Mouse (Mus musculus) cerebellum, postnatal 10 days (tissue): ENCODE measurements around the gene Os9.
A peak's percentile ranks its signal among the peaks of the same experiment; 100 is the strongest.
"Not testable (repeated sequence)": the region's sequence is repeated elsewhere in the genome, so short reads cannot be mapped to it uniquely, and the experiment has no call there.

ENCODE experiments used
- DNase-seq, 2 experiments: peaks; one replicate each; pipeline ENCODE4 v3.0.0; 2021; ENCODE audit warnings: mixed read lengths in 2 of 2

Os9 gene

DNA sequence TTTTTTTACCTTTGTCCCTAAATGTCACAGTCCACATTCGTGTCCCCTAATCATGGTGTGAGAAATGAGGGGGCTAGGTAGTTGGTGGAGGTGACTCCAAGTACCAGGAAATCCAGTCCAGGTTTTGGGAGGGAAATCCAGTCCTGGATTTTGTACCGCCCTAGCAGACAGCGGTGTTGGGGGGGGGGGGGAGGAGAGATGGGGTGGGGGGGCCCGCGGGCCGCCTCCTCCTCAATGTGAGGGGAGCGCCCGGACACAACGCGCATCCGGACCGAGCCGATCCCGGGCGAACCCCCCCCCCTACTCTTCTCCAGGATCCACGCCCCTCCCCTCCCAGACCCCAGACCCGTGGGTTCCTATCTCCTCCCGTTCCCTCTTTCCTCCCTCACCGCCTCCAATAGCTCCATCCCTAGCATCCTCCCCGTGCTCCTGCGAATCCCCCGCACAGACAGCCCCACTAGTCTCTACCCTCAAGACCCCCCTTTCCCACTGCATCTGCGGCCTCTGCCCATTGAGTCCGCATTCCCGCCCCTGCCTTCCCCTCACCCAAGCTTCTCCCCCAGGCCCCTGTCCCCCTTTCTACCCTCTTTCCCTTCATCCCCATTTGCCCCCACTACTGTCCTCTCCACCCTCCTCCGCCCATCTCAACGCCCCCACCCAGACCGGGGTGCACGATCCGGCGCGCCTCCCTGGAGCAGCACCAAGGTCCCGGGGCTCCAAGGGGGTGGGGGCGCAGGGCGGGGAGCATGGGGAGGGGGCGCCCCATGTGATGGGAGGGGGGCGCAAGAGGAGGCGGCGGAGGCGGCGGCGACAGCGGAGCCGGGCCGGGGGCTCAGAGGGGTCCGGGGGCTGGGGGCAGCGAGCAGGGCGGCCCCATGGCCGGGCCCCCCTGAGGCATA is 42.0 kb downstream of the Os9 start:
- peak; percentile 83 to 87 for DNase-seq

GRCm38 (mm10) chr10:127078001-127078676 is 42.8 kb downstream of the Os9 start:
- peak in 1 of 2 experiments; percentile 49 for DNase-seq

DNA sequence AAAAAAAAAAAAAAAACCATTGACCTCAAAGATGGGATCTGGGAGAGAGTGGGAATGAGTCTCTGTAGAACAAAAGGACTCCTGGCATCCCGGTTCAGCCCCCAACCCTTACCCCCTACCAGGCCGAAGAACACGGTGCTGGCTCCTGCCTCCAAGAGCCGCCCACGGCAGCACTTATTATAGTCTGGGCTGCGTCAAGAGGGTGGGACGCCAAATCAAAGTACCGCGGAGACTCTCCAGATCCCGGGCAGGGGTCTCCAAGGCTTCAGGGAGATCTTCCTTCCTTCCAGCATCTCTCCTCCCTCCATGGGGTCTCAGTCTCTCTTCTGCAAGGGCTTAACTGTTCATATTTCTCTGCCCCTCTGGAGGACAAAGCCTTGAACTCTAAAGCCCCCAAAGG is 43.4 kb downstream of the Os9 start:
- no peak for DNase-seq

GRCm38 (mm10) chr10:127076082-127076481 is 44.8 kb downstream of the Os9 start:
- DNase-seq: no peak

DNA sequence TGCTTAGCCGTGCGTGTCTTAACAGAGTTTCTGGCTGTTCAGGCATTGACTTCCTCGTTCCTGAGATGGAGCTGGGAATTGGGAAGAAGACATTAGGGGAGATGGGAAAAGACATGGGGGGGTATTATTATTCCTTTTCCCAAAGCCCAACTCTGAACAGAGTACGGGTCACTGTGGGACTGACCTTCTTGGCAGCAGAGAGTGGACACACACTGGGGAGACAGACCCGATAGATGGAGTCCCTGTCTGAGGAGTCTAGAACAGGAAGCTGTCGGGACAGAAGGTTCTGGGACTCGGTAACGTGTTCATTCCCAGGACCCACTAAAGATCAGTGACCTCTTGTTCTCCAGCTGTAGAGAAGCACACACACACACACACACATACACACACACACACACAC is 45.3 kb downstream of the Os9 start:
- no peak for DNase-seq

DNA sequence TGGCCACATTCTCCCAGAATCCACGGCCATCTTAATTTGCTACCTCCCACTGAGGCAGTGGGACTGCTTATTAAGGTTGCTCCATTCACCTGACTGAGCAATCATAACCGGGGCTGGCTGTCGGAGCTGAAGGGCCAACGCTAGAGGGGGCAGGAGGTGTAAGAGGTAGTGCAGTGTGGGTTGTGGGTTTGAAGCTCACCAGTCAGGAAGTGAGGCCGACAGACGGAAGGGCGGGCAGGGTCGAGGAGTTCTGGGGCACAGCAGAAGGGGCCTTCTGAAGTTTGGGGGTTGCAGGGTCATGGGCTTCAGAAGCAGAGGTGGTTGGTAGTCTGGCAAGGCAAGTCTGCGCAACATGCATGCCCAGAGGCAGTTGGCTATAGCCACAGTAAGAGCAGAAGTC is 45.9 kb downstream of the Os9 start, which contains the start of gene Agap2:
TSS of gene Agap2 (plus strand) at position 205 of the 400 bp plus-strand sequence.
- no peak for DNase-seq

GRCm38 (mm10) chr10:127073981-127074380 is 47.0 kb downstream of the Os9 start:
- no peak for DNase-seq

- DNase-seq: not testable (repeated sequence)
These were observed 48.0 kb downstream of the Os9 start for GRCm38 (mm10) chr10:127072969-127073368.

GRCm38 (mm10) chr10:127072270-127072669 is 48.7 kb downstream of the Os9 start:
- not testable (repeated sequence) for DNase-seq

- DNase-seq: no peak
These were observed 49.7 kb downstream of the Os9 start for GRCm38 (mm10) chr10:127071203-127071602.

DNA sequence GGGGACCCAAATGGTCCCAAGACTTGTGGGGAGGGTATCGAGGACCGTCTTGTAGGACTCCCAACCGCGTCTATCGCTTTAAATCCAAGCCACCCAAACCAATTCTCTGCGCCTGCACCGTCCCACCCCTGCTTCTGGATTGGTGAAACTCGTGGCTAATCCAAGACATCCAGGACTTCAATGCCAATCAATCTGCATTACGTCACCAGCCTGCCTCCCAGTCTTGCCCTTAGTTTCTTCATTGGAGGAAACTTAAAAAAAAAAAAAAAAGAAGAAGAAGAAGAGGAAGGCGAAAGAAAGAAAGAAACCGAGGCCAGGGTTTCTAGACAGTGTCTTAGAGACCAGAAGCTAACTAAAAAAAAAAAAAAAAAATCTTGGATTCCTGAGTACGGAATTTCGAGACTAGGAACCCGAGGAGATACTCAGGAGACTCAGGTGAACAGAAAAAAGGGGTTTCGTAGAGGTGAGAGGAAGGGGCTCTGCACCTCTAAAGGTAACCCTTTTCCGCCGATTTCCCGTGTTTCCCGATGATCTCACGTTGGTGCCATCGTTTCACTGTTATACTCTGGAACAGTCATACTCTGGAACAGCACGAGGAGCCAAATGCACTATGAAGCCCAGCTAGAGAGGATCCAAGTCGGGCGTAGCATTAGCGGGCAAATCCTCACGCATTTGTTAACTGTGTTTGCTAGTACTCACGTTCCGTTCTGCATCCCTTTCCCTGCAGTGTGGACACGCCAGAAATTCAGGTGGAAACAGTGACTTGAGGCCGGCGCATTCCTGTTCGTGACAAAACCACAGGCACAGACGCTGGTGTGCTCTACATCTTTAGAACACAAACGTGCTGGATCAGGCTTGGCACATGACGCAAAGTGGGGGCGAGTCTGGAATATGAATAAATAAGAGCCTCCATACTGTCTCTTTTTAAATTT is 50.5 kb downstream of the Os9 start, which contains the start of gene Tspan31:
TSS of gene Tspan31 (minus strand) at position 75 of the 932 bp plus-strand sequence.
- DNase-seq: peak; percentile 94 to 95

GRCm38 (mm10) chr10:127069281-127070189 is 51.4 kb downstream of the Os9 start:
- peak; percentile 80 to 81 for DNase-seq

DNA sequence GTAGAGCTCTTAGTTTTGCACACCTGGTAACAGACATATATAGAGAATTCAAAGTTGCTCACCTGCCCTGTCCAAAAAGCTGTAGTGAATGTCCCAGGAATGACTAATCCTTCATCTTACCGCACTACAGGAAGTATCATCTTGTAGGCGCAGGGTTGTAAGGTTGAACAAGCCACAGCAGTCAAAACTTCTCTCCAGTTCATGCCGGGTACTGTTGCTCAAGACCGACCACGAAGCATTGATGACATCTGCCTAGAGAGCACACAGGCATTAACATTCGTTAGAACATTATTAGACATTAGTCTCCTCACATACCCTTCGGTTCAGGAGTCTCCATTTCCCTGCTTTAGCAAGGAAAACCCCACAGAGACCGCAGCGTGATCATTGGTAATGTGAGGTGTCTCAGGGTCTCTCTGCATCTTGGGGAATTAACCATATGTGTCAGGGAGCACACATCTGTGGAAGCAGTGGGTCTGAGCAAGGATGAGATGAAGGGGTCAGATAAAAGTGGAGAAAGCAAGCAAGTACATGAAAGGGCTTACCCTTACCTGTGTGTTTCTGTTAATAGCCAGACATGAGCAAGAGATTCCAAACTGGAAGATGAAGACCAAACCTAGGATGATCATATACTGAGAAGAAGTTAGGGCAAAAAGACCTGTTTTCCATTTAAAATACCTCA is 52.4 kb downstream of the Os9 start:
- DNase-seq: no peak

DNA sequence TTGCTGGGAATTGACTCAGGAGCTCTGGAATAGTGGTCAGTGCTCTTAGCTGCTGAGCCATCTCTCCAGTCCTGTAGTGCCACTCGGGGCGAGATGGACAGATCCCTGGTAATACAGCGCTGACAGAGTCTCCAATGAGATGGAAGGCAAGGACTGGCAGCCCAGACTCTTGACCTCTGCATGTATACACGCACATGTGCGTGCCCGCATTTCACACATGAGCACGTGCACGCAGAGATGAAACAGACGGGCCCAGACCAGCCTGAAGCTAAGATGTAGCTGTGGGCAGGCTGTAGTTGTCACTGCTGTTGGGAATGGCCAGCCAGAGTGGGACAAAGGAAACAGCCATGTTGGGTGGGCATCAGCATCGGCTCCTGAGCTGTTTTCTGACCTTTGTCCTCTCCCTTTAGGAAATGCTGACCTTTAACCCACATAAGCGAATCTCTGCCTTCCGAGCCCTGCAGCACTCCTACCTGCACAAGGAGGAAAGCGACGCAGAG is 54.4 kb downstream of the Os9 start:
- no peak for DNase-seq

GRCm38 (mm10) chr10:127065981-127066380 is 55.0 kb downstream of the Os9 start:
- DNase-seq: no peak

GRCm38 (mm10) chr10:127063913-127064870 is 56.7 kb downstream of the Os9 start:
- DNase-seq: peak in 1 of 2 experiments; percentile 41

GRCm38 (mm10) chr10:127063239-127063872 is 57.6 kb downstream of the Os9 start, which contains the start of gene Cdk4:
Cdk4 (plus strand) TSS chr10:127063534.
- DNase-seq: peak; percentile 100

DNA sequence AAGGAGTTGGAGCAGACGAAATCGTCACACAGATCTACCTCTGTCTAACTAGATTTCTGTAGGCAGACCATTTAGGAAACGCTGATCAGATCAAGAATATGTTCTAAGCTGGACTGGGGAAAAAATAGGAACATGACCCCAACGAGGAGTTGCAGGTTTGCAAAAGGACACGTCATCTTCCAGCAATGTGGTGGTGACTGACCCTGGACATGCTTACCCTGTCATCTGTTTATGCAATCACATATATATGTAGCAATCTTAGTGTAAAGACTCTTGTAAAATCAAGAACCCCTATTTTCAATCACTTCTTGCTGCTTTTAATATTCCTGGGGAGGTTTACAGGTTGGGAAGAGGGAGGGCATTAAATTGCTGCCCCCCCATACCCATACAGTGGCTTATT is 58.4 kb downstream of the Os9 start:
- DNase-seq: no peak

- not testable (repeated sequence) for DNase-seq
These were observed 58.8 kb downstream of the Os9 start for GRCm38 (mm10) chr10:127062101-127062500.
